Mouse (Mus musculus) layer of hippocampus, postnatal 36 days (tissue): ENCODE measurements around the gene Alg9. TPM values are rescaled to one million over a fixed set of nuclear protein-coding genes. Genes with fewer than 3 reads are reported as not detected.

Source experiments
- DNase-seq, 2 experiments: peaks; one replicate each; pipeline ENCODE4 v3.0.0; 2022
- total RNA-seq, 2 experiments: library from RNA; stranded (reverse); gene quantifications; 2 replicates each; pipeline ENCODE4 v1.2.3; 2021

Gene Alg9
- total RNA-seq, 2 experiments from 2014 or later, result 27.3 to 31.9 TPM

- no peak for DNase-seq
Measured at GRCm38 (mm10) chr9:50889211-50889610, 114.4 kb downstream of the Alg9 start.

DNA sequence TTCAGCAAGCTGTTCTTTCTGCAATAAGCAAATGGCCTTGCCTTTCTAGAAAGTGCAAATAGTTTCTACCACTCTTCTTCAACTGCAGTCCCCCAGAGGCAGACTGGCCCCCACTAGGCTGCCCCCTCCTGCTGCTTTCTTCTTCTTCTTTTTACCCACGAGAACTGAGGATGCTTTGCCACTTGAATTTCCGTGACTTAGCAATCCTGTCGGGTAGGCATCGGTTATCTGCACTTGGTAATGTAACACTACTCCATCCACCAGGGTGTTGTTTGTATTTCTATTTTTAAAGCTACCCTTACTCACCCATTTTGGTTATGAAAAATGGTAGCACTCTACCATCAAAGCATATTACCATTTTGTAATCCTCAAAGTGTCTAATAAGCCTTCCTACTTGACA lies 115.1 kb downstream of the Alg9 start:
- DNase-seq, result no peak

DNA sequence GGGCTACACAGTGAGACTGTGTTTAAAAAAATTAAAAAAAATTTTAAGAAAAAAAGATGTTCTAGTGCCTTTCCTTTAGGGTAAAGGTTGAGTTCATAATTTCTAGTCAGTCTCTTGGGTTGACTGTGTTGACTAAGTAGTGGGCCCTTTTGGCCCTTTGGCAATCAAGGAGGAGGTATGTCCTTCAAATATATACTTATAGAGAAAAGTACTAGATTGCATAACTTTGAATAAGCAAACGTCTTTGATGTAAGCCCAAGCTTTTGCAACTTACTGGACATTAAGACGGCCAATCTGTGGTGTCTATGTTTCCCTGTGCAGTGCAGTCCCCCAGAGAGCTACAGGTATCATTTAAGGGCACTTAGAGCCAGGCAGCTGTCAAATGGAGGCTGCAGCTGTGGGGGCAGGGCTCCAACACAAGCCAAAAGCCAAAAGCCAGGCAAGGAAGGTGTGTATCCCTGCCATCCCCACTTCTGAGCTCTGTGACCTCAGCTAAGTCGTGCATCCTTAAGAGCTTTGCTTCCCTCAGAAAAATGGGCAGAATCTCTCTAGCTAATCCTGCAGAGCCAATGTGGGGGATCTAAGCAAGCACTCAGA lies 115.8 kb downstream of the Alg9 start:
- no peak for DNase-seq

Other genes with a start within 250 kb of the Alg9 start
- gene Pts, start 246.3 kb upstream of the Alg9 start, total RNA-seq, result 10 to 100 TPM; 34.4 to 39.3 TPM
- gene Il18, start 220.2 kb upstream of the Alg9 start, total RNA-seq, result 10 to 100 TPM; 24.4 to 26.7 TPM
- gene Bco2, start 219.8 kb upstream of the Alg9 start, total RNA-seq, result 1 to 10 TPM; 2.7 to 4.0 TPM
- gene Tex12, start 213.7 kb upstream of the Alg9 start, total RNA-seq, result not detected
- 100 to 1,000 TPM; 114 to 116 TPM for gene Sdhd, start 171.2 kb upstream of the Alg9 start, total RNA-seq
- 100 to 1,000 TPM; 238 to 241 TPM for gene Timm8b, start 171.1 kb upstream of the Alg9 start, total RNA-seq
- 1 to 10 TPM; 2.2 to 3.0 TPM for gene Pih1d2, start 157.7 kb upstream of the Alg9 start, total RNA-seq
- gene Nkapd1, start 157.6 kb upstream of the Alg9 start, total RNA-seq, result 10 to 100 TPM; 18.3 to 22.7 TPM
- gene Dlat, start 115.2 kb upstream of the Alg9 start, total RNA-seq, result 100 to 1,000 TPM; 134 to 144 TPM
- 10 to 100 TPM; 83.8 to 97.1 TPM for gene Dixdc1, start 35.5 kb upstream of the Alg9 start, total RNA-seq
- 1 to 10 TPM in 1 of 2 experiments, under 1 TPM in 1; 0.67 to 1.6 TPM for gene 2310030G06Rik, start 28.5 kb upstream of the Alg9 start, total RNA-seq
- gene Cryab, start 23.7 kb upstream of the Alg9 start, total RNA-seq, result 100 to 1,000 TPM; 153 to 161 TPM
- gene Hspb2, start 22.7 kb upstream of the Alg9 start, total RNA-seq, result 1 to 10 TPM in 1 of 2 experiments, under 1 TPM in 1; 0.95 to 1.2 TPM
- gene Fdxacb1, start 6.8 kb upstream of the Alg9 start, total RNA-seq, result 1 to 10 TPM; 5.4 to 6.4 TPM
- gene 1110032A03Rik, start 501 bp downstream of the Alg9 start, total RNA-seq, result 10 to 100 TPM; 24.3 to 29.0 TPM
- gene Ppp2r1b, start 70.3 kb downstream of the Alg9 start, total RNA-seq, result 10 to 100 TPM; 17.4 to 18.5 TPM
- 10 to 100 TPM; 37.8 to 43.5 TPM for gene Sik2, start 234.1 kb downstream of the Alg9 start, total RNA-seq